Mouse (Mus musculus): ENCODE data around the gene Zfp786. TPM values are rescaled to one million over a fixed set of nuclear protein-coding genes. Genes with fewer than 3 reads are reported as not detected.
"Not testable (repeated sequence)": the region's sequence is repeated elsewhere in the genome, so short reads cannot be mapped to it uniquely, and the experiment has no call there.

The Zfp786 gene
- 17.3 and 18.5 TPM in 2 replicates for polyA plus RNA-seq (2015; fragmentation: Nextera tagmentation; extraction: Ambion mirVana)

DNA sequence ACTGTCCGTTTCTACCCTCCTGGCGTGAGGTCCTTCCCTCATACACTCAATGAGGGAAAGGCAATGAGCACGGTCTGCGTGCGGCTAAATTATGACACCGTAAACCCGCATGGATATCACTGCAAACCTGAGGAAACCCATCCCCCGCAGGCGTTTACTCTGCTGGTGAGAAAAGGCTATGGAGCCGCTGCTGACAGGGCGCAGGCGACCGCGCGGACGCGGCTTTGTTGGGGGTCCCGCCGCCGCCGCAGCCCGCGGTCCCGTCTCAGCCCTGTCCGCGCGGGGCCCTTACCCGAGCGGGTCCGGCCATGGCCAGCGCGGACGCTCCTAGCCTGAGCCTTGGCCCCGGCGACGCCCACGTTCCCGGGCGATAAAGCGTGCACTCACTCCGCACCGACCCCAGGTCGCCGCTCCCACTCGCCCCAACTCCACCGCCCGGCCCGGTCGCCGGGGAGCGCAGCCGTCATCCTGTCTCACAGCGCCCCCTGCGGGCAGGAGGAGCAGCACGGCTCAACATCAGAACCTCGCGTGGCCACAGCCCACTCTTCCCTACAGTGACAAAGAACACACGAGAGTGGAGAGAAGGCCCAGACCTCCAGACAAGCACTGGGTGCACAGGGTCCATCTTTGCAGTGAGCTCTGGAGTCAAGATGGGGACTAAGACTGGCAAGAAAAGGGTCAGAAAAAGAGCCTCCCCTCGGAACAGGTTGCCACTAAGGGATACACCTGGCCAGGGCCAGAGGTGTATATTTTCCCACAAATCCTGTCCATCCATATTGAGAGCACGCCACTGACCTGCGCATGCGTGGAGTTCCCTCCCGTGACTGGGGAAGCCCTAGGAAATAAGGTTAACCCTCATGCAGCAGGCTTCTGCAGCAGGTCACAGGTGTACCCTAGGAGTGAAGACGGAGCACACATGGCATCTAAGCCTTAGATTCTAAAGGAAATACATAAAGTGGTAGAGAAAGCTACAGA is at the start of gene Zfp786:
Gene Zfp786, minus strand, starts transcription at position 764 of the 975 bp plus-strand sequence.
- peak within 1 kb of the TSS; percentile 94 for H3K27ac ChIP-seq (replicated peaks)
- peaks cover 15% of the 10 kb centered on the region for H3K4me1 ChIP-seq
- 0 out of 2 replicates have a peak, but pooled peaks cover 4% of the 10 kb centered on the region for H3K36me3 ChIP-seq
- peak within 1 kb of the TSS; percentile 34 for H3K4me2 ChIP-seq (replicated peaks)
- peak within 1 kb of the TSS; percentile 88 for H3K4me3 ChIP-seq
- H3K9ac ChIP-seq (replicated peaks): peak within 1 kb of the TSS; percentile 97
- 1% methylated on average over 64 of the region's 64 CpGs for WGBS
- no peaks in the 10 kb centered on the region for H3K27me3 ChIP-seq
- no peaks in the 10 kb centered on the region for H3K9me3 ChIP-seq
- ATAC-seq (replicated peaks): peak; percentile 92

DNA sequence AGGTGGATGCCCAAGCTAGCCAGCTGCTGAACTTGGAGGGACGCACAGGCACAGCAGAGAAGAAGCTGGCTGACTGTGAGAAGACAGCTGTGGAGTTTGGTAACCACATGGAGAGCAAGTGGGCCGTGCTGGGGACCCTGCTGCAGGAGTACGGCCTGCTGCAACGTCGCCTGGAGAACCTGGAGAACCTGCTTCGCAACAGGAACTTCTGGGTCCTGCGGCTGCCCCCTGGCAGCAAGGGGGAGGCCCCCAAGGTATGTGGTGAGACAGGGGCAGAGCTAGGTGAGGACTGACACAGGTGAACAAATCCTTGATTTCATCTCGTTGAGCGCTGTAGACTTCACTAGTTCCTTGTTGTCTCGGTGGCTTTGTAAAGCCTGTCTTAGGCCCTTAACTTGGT is 49.5 kb upstream of the Zfp786 start:
- WGBS: 99% methylated on average over 10 of the region's 10 CpGs
- no peak overlapping the region for H3K27ac ChIP-seq (replicated peaks)
- no peak overlapping the region for H3K4me3 ChIP-seq
- ATAC-seq (replicated peaks): no peak
- peaks cover 21% of the 10 kb centered on the region for H3K4me1 ChIP-seq
- no peaks in the 10 kb centered on the region for H3K27me3 ChIP-seq
- H3K9ac ChIP-seq (replicated peaks): no peak overlapping the region
- peaks cover 46% of the 10 kb centered on the region for H3K36me3 ChIP-seq
- H3K4me2 ChIP-seq (replicated peaks): no peak overlapping the region
- no peaks in the 10 kb centered on the region for H3K9me3 ChIP-seq

DNA sequence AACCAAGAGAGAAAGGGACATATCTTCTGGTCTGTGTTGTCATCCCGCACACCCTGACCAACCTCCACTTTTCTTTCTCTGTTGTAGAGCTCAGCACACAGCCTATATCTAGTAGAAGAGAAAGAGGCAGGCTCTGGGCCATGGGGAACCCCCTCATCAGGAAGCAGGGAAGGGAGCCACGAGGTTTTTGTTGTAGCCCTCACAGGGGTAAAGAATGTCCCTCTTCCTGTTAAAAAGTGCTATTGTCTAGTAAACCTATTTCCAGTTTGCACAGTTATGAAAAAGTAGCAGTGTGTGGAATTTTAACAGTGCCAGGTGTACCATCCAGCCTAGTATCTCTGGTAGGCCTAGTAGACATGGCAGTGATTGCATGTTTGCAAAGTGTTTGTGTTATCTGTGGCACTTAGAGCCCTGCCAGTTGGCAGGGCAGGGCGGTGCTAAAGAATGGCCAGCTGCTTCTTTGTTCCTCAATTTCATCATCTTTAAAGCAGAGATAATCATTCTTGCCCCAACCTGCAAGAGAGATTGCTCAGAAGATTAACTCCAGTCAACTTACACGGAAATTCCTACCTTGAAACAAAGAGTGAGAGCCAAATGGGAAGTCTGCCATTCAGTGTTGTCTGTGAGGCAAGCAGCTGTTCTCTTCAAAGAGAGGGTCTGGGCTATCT is 48.5 kb upstream of the Zfp786 start:
- peak overlapping the region; percentile 100 for H3K4me3 ChIP-seq
- H3K4me2 ChIP-seq (replicated peaks): peak overlapping the region; percentile 78
- peaks cover 21% of the 10 kb centered on the region for H3K4me1 ChIP-seq
- peak overlapping the region; percentile 99 for H3K9ac ChIP-seq (replicated peaks)
- ATAC-seq (replicated peaks): no peak
- 0 out of 2 replicates have a peak overlapping the region, but pooled peaks have one; percentile 98 for H3K27ac ChIP-seq (replicated peaks)
- no peaks in the 10 kb centered on the region for H3K27me3 ChIP-seq
- WGBS: 65% methylated on average over 4 of the region's 4 CpGs
- H3K9me3 ChIP-seq: no peaks in the 10 kb centered on the region
- peaks cover 37% of the 10 kb centered on the region for H3K36me3 ChIP-seq

DNA sequence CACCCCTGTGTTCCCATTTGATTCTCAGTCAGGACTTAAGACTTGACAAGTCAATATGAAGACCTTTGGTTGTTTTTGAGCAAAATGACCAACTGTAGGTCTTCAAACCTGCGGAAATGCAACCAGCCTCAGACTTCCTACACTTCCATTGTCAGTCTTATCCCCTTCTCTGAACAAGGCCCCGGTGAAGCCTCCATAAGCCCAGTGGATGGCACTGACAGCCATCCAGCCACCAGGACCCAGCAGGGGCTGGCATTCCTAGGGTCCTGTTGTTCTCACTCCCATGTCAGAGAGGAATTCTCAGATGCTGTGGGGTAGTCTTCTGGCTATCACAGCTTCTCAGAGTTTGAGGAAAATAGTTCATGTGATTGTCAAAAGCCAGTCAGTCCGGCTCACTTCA is 47.9 kb upstream of the Zfp786 start:
- WGBS: 50% methylated on average over 3 of the region's 3 CpGs

DNA sequence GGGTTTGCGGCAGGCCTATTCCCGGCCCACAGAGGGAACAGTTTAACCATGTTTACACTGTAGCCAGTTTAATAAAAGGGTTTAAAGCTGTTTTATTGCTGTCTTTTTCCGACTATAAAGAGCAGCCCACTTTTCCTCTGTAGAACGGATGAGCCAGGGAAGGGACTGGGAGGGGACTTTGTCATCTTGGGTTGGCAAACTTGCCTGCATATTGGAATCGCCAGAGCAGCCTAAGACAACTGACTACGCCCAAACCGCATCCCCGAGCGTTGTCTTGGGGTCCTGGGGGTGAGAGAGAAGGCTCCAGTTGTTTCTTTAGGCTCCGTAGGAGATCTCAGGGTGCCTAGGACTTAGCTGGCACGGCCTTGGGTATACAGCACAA is 47.5 kb upstream of the Zfp786 start:
- peak overlapping the region; percentile 100 for H3K4me3 ChIP-seq
- peaks cover 27% of the 10 kb centered on the region for H3K36me3 ChIP-seq
- no peaks in the 10 kb centered on the region for H3K9me3 ChIP-seq
- H3K4me1 ChIP-seq: peaks cover 21% of the 10 kb centered on the region
- no peaks in the 10 kb centered on the region for H3K27me3 ChIP-seq
- WGBS: under 1% methylated on average over 11 of the region's 11 CpGs
- peak overlapping the region; percentile 99 for H3K9ac ChIP-seq (replicated peaks)
- H3K4me2 ChIP-seq (replicated peaks): peak overlapping the region; percentile 78
- ATAC-seq (replicated peaks): no peak
- H3K27ac ChIP-seq (replicated peaks): peak overlapping the region; percentile 98

More for the DNA sequence above, 47.9 kb upstream of the Zfp786 start:
- Histone ChIP-seq H3K4me2 (replicated peaks) (peak overlapping the region; percentile 78), H3K9ac (replicated peaks) (peak overlapping the region; percentile 99), H3K4me1 (peaks cover 21% of the 10 kb centered on the region), H3K9me3 (no peaks in the 10 kb centered on the region), H3K27ac (replicated peaks) (peak overlapping the region; percentile 98), H3K27me3 (no peaks in the 10 kb centered on the region), H3K4me3 (peak overlapping the region; percentile 100), H3K36me3 (peaks cover 32% of the 10 kb centered on the region)
- no peak for ATAC-seq (replicated peaks)

DNA sequence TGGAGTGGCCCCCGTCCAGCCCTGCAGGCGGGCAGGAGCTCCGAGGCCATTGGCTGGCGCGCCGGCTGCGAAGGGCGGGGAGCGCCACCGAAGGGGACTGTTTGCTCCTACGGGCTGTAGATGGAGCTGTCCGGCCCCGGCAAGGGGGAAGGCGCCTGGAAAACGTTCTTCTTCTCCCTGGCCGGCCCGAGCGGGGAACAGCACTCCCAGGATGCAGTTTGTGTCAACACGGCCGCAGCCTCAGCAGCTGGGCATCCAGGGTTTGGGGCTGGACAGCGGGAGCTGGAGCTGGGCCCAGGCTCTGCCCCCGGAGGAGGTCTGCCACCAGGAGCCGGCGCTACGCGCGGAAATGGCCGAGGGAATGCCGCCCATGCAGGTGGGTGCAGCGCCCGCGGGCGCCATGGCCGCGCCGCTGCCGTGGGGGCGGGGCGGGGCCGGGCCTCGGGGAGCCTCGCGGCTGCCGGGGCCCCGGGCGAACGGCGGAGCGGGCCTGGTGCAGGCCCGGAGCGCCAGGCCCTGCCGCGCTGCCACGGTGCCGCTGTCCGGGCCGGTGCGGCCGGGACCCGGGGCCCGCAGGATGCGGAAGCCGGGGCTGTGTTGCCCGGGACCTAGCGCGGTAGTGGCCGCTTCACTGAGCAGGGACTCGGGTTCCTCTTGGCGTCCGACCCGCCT is 46.9 kb upstream of the Zfp786 start:
- under 1% methylated on average over 58 of the region's 71 CpGs for WGBS
- peak; percentile 97 for ATAC-seq (replicated peaks)
- Histone ChIP-seq H3K4me2 (replicated peaks) (peak overlapping the region; percentile 78), H3K27me3 (no peaks in the 10 kb centered on the region), H3K4me3 (peak overlapping the region; percentile 100), H3K36me3 (peaks cover 22% of the 10 kb centered on the region), H3K27ac (replicated peaks) (peak overlapping the region; percentile 98), H3K9me3 (no peaks in the 10 kb centered on the region), H3K9ac (replicated peaks) (peak overlapping the region; percentile 99), H3K4me1 (peaks cover 21% of the 10 kb centered on the region)

DNA sequence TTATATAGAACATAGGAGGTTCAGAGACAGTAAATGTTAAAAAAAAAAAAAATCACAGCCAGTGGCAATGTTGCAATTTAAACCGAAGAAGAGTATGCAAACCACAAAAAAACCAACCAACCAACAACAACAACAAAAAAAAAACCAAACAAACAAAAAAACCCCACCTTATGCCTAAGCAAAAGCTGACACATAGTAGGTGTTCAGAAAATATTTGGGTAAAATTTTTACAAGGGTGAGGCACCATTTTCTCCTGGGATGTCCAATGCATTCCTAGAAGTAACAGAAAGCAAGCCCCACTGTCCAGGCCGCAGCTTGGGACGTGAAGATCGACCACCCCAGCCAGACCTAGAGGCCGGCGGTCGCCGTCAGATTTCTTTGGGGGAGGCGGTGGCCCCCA is 46.4 kb upstream of the Zfp786 start, which contains the start of gene Zfp282:
Gene Zfp282, plus strand, starts transcription at position 147 of the 400 bp plus-strand sequence.
- ATAC-seq (replicated peaks): no peak

DNA sequence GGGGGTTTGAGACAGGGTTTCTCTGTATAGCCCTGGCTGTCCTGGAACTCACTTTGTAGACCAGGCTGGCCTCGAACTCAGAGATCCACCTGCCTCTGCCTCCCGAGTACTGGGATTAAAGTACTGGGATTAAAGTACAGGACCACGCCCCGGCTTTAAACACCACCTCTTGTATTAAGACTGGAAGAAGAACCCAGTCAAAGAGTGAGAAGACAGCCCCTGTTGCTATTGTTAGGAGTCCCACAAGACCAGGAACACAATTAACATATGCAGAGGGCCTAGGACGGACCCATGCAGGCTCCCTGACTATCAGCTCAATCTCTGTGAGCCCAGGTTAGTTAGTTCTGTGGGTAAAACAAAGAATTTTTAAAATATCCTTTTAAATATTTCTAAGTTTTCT is 41.6 kb upstream of the Zfp786 start:
- 89% methylated on average over 5 of the region's 5 CpGs for WGBS
- no peak overlapping the region for H3K4me2 ChIP-seq (replicated peaks)
- no peak overlapping the region for H3K9ac ChIP-seq (replicated peaks)
- no peak for ATAC-seq (replicated peaks)
- no peaks in the 10 kb centered on the region for H3K27me3 ChIP-seq
- H3K36me3 ChIP-seq: peaks cover 10% of the 10 kb centered on the region
- no peak overlapping the region for H3K4me3 ChIP-seq
- H3K27ac ChIP-seq (replicated peaks): no peak overlapping the region
- H3K9me3 ChIP-seq: no peaks in the 10 kb centered on the region
- no peaks in the 10 kb centered on the region for H3K4me1 ChIP-seq

More for the DNA sequence above, 46.4 kb upstream of the Zfp786 start, which contains the start of gene Zfp282:
- H3K4me3 ChIP-seq: peak within 1 kb of the TSS; percentile 100
- peak within 1 kb of the TSS; percentile 78 for H3K4me2 ChIP-seq (replicated peaks)
- no peaks in the 10 kb centered on the region for H3K9me3 ChIP-seq
- H3K4me1 ChIP-seq: peaks cover 21% of the 10 kb centered on the region
- no peaks in the 10 kb centered on the region for H3K27me3 ChIP-seq
- 7% methylated on average over 9 of the region's 9 CpGs for WGBS
- H3K27ac ChIP-seq (replicated peaks): peak within 1 kb of the TSS; percentile 98
- H3K36me3 ChIP-seq: peaks cover 18% of the 10 kb centered on the region
- H3K9ac ChIP-seq (replicated peaks): peak within 1 kb of the TSS; percentile 99

DNA sequence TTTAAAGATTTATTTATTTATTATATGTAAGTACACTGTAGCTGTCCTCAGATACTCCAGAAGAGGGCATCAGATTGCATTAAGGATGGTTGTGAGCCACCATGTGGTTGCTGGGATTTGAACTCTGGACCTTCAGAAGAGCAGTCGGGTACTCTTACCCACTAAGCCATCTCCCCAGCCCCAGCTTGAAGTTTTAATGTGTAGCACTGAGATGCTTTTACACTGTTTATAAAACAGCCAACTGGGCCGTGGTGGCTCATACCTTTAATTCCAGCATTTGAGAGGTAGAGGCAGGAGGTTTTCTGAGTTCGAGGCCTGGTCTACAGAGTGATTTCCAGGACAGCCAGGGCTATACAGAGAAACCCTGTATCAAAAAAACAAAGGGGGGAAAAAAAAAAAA is 27.1 kb upstream of the Zfp786 start:
- not testable (repeated sequence) for H3K4me2 ChIP-seq (replicated peaks); H3K9me3 ChIP-seq; H3K27me3 ChIP-seq; H3K4me3 ChIP-seq; ATAC-seq (replicated peaks); H3K27ac ChIP-seq (replicated peaks); H3K4me1 ChIP-seq; H3K9ac ChIP-seq (replicated peaks)
- peaks cover 44% of the 10 kb centered on the region for H3K36me3 ChIP-seq
- WGBS: 87% methylated on average over 3 of the region's 3 CpGs

DNA sequence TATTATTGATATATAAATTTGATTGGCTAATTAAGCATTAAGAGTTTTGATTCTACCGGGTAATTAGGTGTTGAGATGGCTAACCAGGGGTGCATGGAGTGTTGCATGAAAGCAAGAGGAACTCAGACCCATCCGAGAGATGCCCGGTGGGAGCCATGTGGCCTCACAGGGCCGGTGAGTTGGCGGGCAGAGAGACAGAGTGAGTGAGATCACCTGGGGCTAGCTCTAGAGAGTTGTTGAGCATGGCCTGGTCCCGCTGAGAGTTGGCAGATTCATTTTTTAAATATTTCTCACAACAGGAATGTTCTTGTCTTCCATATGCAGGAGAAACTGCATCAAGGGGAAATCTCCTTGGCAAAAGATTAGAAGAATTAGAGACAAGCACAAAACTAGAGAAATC is 26.6 kb upstream of the Zfp786 start:
- ATAC-seq (replicated peaks): no peak
- Histone ChIP-seq H3K27me3 (no peaks in the 10 kb centered on the region), H3K4me1 (no peaks in the 10 kb centered on the region), H3K9ac (replicated peaks) (no peak overlapping the region), H3K36me3 (peaks cover 39% of the 10 kb centered on the region), H3K4me3 (no peak overlapping the region), H3K9me3 (no peaks in the 10 kb centered on the region), H3K4me2 (replicated peaks) (no peak overlapping the region), H3K27ac (replicated peaks) (no peak overlapping the region)
- WGBS: 91% methylated on average over 6 of the region's 6 CpGs

DNA sequence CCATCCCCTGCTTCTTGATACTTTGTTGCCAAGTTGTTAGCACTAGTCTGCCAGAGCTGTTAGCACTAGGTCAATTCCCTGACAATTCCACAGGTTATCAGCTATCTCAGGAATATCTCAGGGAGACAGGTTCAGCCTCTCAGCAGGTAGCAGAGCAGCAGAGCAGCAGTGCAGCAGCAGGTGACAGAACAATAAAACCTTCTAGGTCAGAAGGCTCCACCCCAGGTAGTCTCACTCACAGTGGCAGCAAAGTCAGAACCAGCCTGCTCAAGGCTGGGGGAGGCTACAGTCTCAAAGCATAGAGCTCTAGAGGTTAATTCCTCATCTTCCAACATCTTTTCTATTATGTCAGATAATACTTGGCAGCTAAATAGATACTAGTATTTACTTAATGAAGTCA is 15.1 kb upstream of the Zfp786 start:
- H3K4me3 ChIP-seq: no peak overlapping the region
- H3K9ac ChIP-seq (replicated peaks): no peak overlapping the region
- no peaks in the 10 kb centered on the region for H3K4me1 ChIP-seq
- H3K9me3 ChIP-seq: no peaks in the 10 kb centered on the region
- H3K36me3 ChIP-seq: peaks cover 12% of the 10 kb centered on the region
- no peak overlapping the region for H3K4me2 ChIP-seq (replicated peaks)
- no peak for ATAC-seq (replicated peaks)
- no peak overlapping the region for H3K27ac ChIP-seq (replicated peaks)
- H3K27me3 ChIP-seq: no peaks in the 10 kb centered on the region
